Mouse (Mus musculus): ENCODE measurements around the gene Wwc1. TPM values are rescaled to one million over a fixed set of nuclear protein-coding genes. Genes with fewer than 3 reads are reported as not detected.
"Not testable (repeated sequence)": the region's sequence is repeated elsewhere in the genome, so short reads cannot be mapped to it uniquely, and the experiment has no call there.

Wwc1 gene
- total RNA-seq, 2 experiments from 2014 or later, result 0.07 to 0.25 TPM

DNA sequence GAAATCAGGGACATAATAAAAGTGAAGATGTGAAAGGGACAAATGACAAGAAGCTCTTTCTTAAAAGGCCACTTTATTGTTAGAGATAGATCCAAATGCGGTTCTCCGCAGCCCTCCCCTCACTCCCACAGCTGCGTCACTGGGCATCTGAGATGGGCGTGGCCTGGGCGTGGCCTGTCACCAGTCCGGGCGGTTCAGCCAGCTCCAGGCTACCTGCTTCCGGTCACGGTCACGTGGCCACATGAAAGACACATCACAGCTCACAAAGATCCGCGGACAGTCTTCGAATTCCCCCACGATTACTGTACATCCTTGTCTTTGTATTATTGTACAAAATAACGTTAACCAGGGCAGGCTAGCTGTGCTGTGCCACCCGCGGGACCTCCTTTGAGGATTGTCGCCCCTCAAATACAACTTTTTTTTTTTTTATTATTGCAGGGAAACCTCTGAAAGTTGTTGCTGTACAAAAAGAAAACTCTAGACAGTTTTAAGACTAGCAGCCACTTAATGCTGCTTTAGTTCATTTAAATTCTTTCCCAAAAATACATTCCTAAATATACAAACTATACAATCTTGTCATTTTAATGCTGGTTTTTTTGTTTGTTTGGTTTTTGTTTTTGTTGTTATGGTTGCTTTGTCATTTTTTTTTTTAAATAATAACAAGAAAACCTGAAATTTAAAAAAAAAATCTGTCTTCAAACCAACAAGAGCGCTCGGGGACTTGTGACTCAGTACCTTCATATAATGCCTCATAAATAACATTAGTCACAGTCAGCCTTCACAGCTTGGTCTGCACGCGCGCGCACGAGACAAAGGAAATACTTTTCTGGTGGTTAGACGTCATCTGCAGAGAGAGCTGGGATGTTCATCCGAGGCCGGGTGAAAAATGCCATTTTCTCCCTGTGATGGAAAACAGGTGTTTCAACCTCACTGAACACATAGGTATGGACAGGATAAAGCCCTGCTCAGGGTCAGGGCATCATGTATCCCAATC is 141.7 kb downstream of the Wwc1 start:
- peak; percentile 92 for DNase-seq (ENCODE audit: low spot score)

DNA sequence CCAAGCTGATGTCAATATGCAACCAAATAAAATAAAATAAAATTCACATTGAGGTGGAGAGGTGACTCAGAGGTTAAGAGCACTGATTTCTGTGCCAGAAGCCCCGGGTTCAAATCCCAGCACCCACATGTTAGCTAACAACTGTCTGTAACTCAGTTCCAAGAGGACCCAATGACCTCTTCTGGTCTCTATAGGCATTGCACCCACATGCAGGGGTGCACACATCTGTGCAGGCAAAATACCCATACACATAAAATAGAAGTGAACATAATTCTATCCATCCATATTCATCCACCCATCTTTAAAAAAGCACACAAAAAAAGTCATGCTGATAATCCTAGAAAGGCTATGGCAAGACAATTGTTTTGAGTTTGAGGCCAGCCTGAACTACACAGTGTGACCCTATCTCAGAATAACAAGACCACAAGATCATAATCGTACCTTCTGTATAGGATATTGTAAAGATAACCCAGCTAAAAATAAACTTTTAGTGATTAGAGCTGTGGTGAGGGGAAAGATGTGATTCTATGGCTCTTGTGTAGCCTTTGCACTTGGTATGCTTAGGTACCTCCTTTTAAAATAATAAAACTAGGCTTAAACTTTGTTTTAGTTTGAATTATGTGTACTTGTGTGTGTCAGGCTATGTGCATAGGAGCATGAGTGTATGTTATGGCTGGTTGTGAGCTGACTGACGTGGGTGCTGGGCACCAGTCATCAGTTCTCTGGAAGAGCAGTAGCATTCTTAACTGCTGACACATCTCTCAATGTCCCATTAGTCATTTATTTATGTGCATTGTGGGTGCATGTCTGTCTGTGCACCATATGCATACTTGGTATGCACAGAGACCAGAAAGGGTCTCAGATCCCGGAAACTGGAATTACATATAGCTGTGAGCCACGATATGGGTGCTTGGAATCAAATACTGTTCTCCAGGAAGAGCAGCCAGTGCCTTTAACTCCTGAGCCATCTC is 142.9 kb downstream of the Wwc1 start:
- no peak for DNase-seq (ENCODE audit: low spot score)

DNA sequence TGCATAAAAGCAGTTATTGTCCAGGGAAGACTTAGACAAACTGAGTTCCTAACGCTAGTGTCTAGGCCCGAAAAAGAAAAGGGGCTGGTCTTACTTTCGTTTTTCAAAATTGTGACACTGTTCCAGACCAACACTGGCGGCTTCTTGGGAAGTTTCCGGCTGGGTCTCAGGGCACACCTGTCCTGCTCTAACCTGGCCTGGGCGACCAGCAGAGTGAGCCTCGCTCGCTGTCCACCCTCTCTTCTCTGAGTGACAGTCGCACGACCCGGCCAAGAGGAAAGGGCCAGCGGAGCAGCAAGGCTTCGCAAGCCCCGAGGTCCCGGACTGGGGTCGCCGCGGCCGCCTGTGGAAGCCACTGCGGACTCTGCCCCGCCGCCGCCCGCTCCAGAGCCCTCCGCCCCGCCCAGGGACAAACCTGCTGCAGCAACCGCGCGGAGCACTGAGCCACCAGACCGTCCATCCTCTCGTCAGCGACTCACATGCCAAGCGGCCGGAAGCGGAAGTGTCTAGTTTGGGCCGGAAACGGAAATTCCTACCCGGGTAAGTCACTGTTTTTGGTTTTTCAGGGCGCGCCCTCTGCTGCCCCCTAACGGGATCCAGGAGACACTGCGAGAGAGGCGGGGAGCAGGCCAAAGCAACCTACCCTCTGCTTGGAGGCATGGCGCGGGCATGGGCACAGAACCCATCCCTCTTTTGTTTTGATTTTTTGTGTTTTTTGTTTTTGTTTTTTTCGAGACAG is 146.1 kb downstream of the Wwc1 start, which contains the start of gene Rars:
Gene Rars, minus strand, starts transcription at position 485 of the 739 bp plus-strand sequence.
- DNase-seq (ENCODE audit: low spot score), result peak; percentile 94

DNA sequence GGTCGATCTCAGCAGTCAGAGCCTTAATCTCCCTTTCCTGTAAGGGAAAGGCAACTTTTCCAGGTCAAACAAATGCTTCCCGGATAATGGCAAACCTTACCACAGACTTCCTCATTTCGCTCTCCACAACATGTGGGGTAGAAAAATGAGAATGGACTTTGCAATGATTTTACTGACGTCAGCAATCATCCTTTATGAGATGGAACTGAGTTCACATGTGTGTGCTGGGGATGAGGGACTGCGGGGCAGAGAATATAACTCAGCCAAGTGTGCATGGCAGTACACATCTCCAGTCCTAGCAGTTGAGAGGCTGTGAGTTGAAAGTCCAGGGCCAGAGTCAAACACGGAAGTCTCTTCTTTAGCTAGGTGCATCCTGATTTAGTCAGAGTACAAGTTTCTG is 147.1 kb downstream of the Wwc1 start:
- DNase-seq (ENCODE audit: low spot score), result no peak

DNA sequence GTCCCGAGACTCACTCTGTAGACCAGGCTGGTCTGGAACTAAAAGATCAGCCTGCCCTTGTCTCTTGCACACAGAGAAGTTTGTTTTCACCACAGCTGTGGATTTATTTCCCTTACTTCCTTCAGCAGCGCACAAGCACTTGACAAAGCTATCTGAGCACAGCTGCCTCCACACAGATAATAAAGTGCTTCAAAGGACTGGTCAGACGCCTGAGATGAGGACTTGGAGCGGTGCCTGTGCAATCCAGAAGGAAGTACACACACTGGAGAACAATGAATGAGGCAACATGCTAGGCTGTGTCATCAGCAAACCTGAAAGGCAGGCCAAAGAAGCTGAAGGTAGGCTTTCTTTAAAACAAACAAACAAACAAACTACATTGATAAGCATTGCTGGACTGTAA is 148.2 kb downstream of the Wwc1 start:
- no peak for DNase-seq (ENCODE audit: low spot score)

DNA sequence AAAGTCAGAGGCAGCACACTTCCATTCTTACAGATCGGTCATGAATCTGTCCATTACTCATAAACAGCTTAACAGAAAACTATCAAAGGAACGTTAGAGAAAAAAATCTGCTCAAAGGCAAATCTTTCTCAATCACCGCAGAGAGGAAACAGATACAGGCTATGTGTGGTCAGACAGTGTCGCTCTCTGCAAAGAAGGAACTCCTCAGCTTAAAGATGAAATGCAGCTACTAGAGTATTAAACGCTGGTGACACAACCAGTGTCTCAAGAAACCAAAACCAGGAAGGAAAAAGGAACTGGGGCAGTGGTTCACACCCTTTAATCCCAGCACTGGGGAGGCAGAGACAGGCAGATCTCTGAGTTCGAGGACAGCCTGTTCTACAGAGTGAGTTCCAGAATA is 152.6 kb downstream of the Wwc1 start:
- no peak for DNase-seq (ENCODE audit: low spot score)

DNA sequence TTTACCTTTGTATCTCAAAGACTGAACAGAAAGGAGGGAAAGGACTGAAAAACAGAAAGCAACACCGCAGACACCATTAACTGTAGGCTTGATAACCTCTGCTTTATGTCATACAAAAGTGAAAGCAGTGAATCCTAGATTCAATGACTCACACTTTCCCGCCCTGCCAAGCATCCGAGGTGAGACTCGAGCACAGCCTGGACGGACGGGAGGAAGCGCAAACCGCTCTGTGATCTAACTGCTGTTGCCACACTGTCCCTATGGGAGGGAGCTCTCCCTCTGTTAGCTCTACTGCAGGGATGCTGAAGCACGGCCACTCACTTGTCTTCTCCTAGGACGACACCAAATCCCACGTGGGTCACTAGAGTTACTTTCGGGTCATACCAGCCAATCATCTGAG is 164.0 kb downstream of the Wwc1 start:
- no peak for DNase-seq (ENCODE audit: low spot score)

DNA sequence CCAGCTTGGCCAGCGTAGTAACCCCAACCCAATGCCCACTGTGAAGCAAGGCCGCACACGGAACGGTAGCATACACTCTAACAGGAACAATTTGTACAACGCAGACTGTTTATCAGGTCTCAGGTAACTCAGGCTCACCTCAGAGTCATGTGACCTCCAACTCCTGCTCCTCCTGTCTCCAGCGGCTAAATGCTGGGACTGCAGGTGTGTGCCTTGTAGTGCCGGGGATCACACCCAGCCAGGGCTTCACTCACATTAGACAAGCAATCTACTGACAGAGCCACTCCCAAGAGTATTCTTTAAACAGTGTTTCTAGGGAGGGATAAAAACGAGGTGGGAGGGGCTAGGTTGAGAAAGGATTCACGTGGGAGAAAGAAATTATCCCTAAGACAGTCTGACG is 168.9 kb downstream of the Wwc1 start:
- DNase-seq (ENCODE audit: low spot score), result no peak

DNA sequence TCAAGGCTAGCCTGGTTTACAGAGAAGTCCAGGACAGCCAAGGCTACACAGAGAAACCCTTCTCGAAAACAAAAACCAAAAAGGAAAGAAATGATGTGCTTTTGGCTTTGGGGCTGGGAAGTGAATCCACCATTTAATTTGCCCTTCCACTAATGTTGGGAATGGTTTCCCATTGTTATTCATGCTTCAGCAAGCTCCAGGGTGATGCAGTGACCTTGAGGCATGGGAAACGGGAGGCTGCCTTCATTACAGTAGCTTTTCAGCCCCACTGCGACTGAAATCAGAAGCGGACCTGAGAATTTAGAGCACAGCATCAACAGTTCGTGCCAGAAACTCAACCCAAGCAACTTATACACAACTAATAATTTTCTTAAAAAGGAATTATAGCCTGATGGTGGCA is 179.0 kb downstream of the Wwc1 start:
- DNase-seq (ENCODE audit: low spot score), result no peak

DNA sequence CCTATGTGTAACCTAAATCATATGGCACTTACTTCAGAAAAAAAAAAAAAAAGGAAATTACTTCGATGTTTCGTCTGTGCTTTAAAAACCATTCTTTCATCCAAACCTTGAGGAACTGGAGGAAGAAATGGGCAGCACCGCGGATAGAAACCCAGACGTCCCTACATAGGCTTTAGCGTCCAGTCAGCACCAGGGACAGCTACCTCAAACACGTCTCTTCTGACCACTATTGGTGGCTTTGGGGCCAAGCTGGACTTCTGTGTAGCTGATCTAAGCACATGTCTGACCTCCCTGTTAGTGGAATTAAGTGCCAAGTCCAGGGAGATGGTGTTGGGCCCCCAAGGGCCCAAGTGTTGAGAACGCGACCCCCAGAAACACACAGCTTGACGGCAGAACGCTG is 181.5 kb downstream of the Wwc1 start, which contains the start of gene Fbll1:
Gene Fbll1, minus strand, starts transcription at position 11 of the 400 bp plus-strand sequence.
- no peak for DNase-seq (ENCODE audit: low spot score)

DNA sequence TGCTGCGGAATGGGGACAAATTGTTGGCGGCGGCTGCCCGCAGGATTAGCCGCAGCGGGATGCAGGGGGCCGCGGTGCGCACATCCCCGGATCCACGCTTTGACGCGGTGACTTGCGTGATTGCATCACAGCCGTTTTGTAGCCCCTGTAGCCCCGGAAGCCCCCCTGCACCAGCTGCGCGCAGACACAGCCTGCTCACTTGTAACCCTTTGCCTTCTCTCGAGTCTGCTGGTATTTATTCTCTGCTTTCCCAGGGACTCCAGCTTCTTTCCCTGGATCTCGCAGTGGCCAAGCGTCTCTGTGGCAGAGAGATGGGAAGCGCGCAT is 181.9 kb downstream of the Wwc1 start:
- no peak for DNase-seq (ENCODE audit: low spot score)

DNA sequence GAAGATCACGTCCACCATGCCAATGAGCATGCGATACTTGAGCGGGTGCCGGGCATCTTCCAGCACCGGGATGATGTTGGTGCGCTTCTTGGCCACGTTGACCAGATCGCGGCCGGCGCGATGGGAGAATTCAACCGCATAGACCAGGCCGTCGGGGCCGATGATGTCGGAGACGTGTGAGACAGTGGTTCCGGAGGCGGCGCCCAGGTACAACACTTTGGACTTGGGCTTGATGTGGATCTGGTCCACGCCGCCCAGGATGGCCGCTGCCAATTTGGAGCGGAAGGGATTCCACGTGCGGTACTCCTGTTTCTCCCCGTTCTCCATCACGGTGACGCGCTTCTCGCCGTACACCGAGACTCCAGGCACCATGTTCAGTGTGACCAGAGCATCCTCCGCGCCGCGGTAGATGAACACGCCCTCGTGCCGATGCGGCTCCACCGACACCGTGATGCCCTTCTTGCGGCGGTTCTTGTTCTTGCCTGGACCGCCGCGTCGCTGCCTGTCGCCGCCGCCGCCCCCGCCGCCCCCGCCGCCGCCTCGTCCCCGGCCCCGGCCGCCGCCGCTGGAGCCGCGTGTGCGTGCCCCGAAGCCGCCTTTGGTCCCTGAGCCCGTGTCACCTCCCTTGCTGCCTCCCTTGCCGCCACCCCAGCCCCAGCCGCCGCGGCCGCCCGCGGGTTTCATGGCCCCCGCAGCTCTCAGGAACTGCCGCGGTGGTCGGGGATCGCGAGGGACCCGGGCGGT is 182.4 kb downstream of the Wwc1 start:
- no peak for DNase-seq (ENCODE audit: low spot score)

DNA sequence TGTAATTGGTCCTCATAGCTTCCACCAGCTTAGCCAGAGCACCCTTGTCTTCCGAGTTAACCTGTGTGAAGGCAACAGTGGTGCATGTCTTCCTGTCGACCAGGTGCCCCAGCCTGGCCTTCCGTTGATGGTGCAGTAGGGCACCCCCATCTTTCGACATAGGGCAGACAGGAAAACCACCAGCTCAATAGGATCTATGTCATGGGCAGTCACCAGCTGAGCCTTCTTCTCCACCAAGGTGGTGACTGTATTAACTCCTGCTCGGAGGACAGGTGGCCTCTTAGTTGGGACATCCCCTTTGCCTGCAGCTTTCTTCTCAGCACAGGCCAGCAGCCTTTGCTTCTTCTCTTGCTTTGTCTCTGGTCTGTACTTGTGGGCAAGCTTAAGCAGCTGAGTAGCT is 187.5 kb downstream of the Wwc1 start:
- DNase-seq (ENCODE audit: low spot score), result not testable (repeated sequence)

DNA sequence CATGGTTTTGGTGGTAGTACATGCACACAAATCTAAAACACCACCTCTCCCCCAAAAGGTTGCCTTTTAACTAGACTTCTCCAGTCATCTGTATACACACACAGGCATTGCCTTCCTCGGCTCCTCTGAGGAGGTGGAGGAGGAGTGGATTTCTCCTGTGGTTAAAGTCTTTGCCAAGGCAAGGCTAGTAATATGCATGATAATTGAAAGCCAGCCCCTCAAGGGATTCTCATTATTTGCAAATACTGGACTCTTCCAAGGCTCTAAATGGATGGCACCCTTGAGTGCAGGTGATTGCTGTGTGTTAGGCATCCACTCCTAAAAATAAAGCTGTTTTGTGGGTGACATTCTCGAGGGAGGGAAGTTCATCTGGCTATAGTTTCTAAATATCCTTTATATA is 191.9 kb downstream of the Wwc1 start:
- no peak for DNase-seq (ENCODE audit: low spot score)

Other genes starting within 250 kb of the Wwc1 start
- gene Pank3, start 211.0 kb downstream of the Wwc1 start, total RNA-seq (2021), result 10 to 100 TPM; 15.1 to 16.0 TPM
- gene Fbll1, start 181.6 kb downstream of the Wwc1 start, total RNA-seq (2021), result not detected
- gene Rars, start 146.0 kb downstream of the Wwc1 start, total RNA-seq (2021), result 10 to 100 TPM; 37.3 to 39.1 TPM